Mouse (Mus musculus): ENCODE results near the gene Upb1. TPM values are rescaled to one million over a fixed set of nuclear protein-coding genes. Genes with fewer than 3 reads are reported as not detected.
A peak's percentile ranks its signal among the peaks of the same experiment; 100 is the strongest.
"Not testable (repeated sequence)": the region's sequence is repeated elsewhere in the genome, so short reads cannot be mapped to it uniquely, and the experiment has no call there.

Upb1 gene
- polyA plus RNA-seq, 1 experiment from 2014 or later: 0.88 TPM

- no peaks in the 10 kb centered on the region for H3K36me3 ChIP-seq
- H3K4me2 ChIP-seq (replicated peaks): no peak overlapping the region
- 0 out of 2 replicates have a peak, but pooled peaks cover 5% of the 10 kb centered on the region for H3K4me1 ChIP-seq (replicated peaks)
- 30% methylated on average over 5 of the region's 5 CpGs for WGBS
- no peak overlapping the region for H3K27ac ChIP-seq
- H3K4me3 ChIP-seq (replicated peaks): no peak overlapping the region
- no peaks in the 10 kb centered on the region for H3K27me3 ChIP-seq (replicated peaks)
- H3K9me3 ChIP-seq: no peaks in the 10 kb centered on the region
- no peak for ATAC-seq
- H3K9ac ChIP-seq: no peak overlapping the region
These were observed 73.7 kb downstream of the Upb1 start for GRCm38 (mm10) chr10:75474571-75474970.

- not testable (repeated sequence) for H3K4me1 ChIP-seq (replicated peaks); H3K9me3 ChIP-seq; H3K4me3 ChIP-seq (replicated peaks); H3K9ac ChIP-seq; H3K4me2 ChIP-seq (replicated peaks); H3K27ac ChIP-seq; H3K36me3 ChIP-seq; ATAC-seq; H3K27me3 ChIP-seq (replicated peaks)
- 35% methylated on average over 5 of the region's 6 CpGs for WGBS
These were observed 74.4 kb downstream of the Upb1 start for GRCm38 (mm10) chr10:75475139-75475850.

DNA sequence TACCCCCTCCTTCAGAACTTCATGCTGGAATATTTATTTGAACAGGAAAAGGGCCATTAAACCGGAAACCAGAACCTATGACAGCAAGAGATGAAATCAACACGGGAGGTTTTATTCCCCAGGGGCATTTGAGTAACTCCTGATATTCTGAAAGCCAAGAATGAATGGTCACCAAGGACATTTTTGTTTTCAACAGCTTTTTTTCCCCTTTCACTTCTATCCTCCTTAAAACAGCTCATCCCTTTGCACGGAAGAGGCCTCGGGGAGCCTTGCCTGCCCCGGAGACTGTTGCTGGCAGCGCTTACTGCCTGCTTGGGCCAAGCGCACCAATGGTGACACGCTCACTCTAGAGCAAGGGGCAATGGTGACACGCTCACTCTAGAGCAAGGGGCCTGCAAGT is 76.1 kb downstream of the Upb1 start:
- Histone ChIP-seq H3K4me3 (replicated peaks) (no peak overlapping the region), H3K4me1 (replicated peaks) (0 out of 2 replicates have a peak, but pooled peaks cover 5% of the 10 kb centered on the region), H3K36me3 (no peaks in the 10 kb centered on the region), H3K27me3 (replicated peaks) (no peaks in the 10 kb centered on the region), H3K9me3 (no peaks in the 10 kb centered on the region), H3K27ac (no peak overlapping the region), H3K4me2 (replicated peaks) (no peak overlapping the region), H3K9ac (no peak overlapping the region)
- 64% methylated on average over 9 of the region's 9 CpGs for WGBS
- ATAC-seq: no peak

GRCm38 (mm10) chr10:75479955-75480354 is 79.0 kb downstream of the Upb1 start:
- H3K27ac ChIP-seq: no peak overlapping the region
- H3K4me2 ChIP-seq (replicated peaks): no peak overlapping the region
- 85% methylated on average over 2 of the region's 2 CpGs for WGBS
- no peak overlapping the region for H3K4me3 ChIP-seq (replicated peaks)
- no peaks in the 10 kb centered on the region for H3K27me3 ChIP-seq (replicated peaks)
- no peaks in the 10 kb centered on the region for H3K36me3 ChIP-seq
- no peak for ATAC-seq
- H3K4me1 ChIP-seq (replicated peaks): no peaks in the 10 kb centered on the region
- H3K9ac ChIP-seq: no peak overlapping the region
- H3K9me3 ChIP-seq: no peaks in the 10 kb centered on the region

- H3K4me1 ChIP-seq (replicated peaks): no peaks in the 10 kb centered on the region
- no peak for ATAC-seq
- H3K36me3 ChIP-seq: no peaks in the 10 kb centered on the region
- no peak overlapping the region for H3K4me3 ChIP-seq (replicated peaks)
- no peak overlapping the region for H3K9ac ChIP-seq
- no peak overlapping the region for H3K4me2 ChIP-seq (replicated peaks)
- H3K9me3 ChIP-seq: no peaks in the 10 kb centered on the region
- WGBS: 72% methylated on average over 4 of the region's 4 CpGs
- no peaks in the 10 kb centered on the region for H3K27me3 ChIP-seq (replicated peaks)
- no peak overlapping the region for H3K27ac ChIP-seq
These were observed 80.8 kb downstream of the Upb1 start for GRCm38 (mm10) chr10:75481703-75482102.

DNA sequence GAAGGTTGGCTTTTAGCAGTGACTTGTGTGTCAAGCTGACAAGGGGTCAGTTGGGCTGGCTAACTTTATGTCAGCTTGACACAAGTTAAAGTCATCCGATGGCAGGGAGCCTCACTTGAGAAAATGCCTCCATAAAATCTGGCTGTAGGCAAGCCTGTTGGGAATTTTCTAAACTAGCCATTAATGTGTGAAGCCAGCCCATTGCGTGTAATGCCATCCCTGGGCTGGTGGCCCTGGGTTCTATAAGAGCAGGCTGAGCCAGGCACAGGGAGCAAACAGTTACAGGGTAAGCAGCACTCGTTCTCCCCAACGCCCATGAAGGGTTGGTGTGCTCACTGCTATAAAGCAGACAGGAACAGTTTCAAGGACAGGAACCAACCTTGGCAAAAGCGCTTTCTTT is 81.4 kb downstream of the Upb1 start:
- ATAC-seq: no peak
- WGBS: 82% methylated on average over 5 of the region's 5 CpGs
- Histone ChIP-seq H3K4me1 (replicated peaks) (no peaks in the 10 kb centered on the region), H3K27ac (no peak overlapping the region), H3K9ac (no peak overlapping the region), H3K36me3 (no peaks in the 10 kb centered on the region), H3K4me3 (replicated peaks) (no peak overlapping the region), H3K27me3 (replicated peaks) (no peaks in the 10 kb centered on the region), H3K4me2 (replicated peaks) (no peak overlapping the region), H3K9me3 (no peaks in the 10 kb centered on the region)

DNA sequence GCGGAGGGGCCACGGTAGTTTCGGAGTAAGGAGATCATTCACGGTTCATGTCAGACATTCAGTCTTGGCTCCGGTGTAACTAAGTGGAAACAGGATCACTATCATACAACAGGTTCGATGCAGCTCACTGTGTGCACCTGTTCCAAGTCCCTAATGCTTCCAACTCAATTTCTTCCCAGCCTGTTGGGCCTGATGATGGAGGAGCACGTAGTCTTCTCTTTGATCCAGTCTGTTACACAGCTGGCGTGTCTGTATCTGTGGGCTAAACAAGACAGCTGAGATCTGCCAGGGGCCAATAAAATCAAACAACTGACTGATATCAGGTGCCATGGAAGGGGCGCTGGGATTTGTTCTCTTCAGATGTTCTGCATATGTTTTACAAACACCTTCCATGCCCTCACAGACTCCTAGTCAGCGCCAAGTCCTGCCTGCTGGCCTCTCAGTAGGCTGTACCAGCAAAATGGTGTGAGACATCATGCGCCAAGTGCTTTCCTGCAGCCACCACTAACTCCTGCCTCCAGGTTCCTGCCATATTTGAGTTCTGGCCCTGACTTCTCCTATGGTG is 82.1 kb downstream of the Upb1 start:
- no peak overlapping the region for H3K9ac ChIP-seq
- whole genome bisulfite sequencing: 85% methylated on average over 11 of the region's 11 CpGs

GRCm38 (mm10) chr10:75484066-75484465 is 83.2 kb downstream of the Upb1 start:
- no peak overlapping the region for H3K27ac ChIP-seq
- no peak for ATAC-seq
- H3K4me1 ChIP-seq (replicated peaks): no peaks in the 10 kb centered on the region
- 87% methylated on average over 6 of the region's 6 CpGs for WGBS
- no peaks in the 10 kb centered on the region for H3K27me3 ChIP-seq (replicated peaks)
- no peaks in the 10 kb centered on the region for H3K9me3 ChIP-seq
- H3K9ac ChIP-seq: no peak overlapping the region
- no peaks in the 10 kb centered on the region for H3K36me3 ChIP-seq
- no peak overlapping the region for H3K4me2 ChIP-seq (replicated peaks)
- no peak overlapping the region for H3K4me3 ChIP-seq (replicated peaks)

More for the DNA sequence above, 82.1 kb downstream of the Upb1 start:
- H3K4me2 ChIP-seq (replicated peaks): no peak overlapping the region
- no peaks in the 10 kb centered on the region for H3K4me1 ChIP-seq (replicated peaks)
- H3K4me3 ChIP-seq (replicated peaks): no peak overlapping the region
- H3K27ac ChIP-seq: no peak overlapping the region
- H3K36me3 ChIP-seq: no peaks in the 10 kb centered on the region
- H3K9me3 ChIP-seq: no peaks in the 10 kb centered on the region
- ATAC-seq: no peak
- H3K27me3 ChIP-seq (replicated peaks): no peaks in the 10 kb centered on the region

DNA sequence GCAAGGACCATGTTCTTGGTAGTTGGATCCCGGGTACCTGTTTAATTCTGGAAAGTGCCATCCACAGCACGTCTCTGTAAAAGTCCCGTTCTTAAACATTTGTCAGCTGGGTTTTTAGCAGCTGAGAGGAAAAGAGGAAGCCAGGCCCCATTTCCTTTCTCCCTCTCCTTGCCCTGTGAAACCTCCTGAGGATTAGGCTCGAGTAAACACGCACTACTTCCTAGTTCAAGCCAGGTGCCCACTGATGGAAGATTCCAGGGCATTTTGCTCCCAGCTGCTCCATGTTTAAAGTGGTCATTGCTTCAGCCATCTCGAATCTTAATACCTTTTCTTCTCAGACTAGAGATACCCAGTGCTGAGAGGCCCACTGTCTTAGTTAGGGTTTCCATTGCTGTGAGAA is 83.9 kb downstream of the Upb1 start:
- 59% methylated on average over 6 of the region's 6 CpGs for WGBS
- H3K36me3 ChIP-seq: no peaks in the 10 kb centered on the region

GRCm38 (mm10) chr10:75486086-75486979 is 85.4 kb downstream of the Upb1 start:
- Histone ChIP-seq H3K9me3 (no peaks in the 10 kb centered on the region), H3K4me3 (replicated peaks) (no peak overlapping the region), H3K4me2 (replicated peaks) (no peak overlapping the region), H3K9ac (no peak overlapping the region), H3K27me3 (replicated peaks) (no peaks in the 10 kb centered on the region), H3K36me3 (no peaks in the 10 kb centered on the region), H3K4me1 (replicated peaks) (no peaks in the 10 kb centered on the region), H3K27ac (no peak overlapping the region)
- WGBS: 50% methylated on average over 9 of the region's 9 CpGs
- ATAC-seq: peak; percentile 53; the same call in 1 of the 2 replicates

More for the DNA sequence above, 83.9 kb downstream of the Upb1 start:
- no peaks in the 10 kb centered on the region for H3K27me3 ChIP-seq (replicated peaks)
- no peaks in the 10 kb centered on the region for H3K9me3 ChIP-seq
- no peak overlapping the region for H3K4me2 ChIP-seq (replicated peaks)
- H3K4me3 ChIP-seq (replicated peaks): no peak overlapping the region
- H3K27ac ChIP-seq: no peak overlapping the region
- no peak for ATAC-seq
- no peaks in the 10 kb centered on the region for H3K4me1 ChIP-seq (replicated peaks)
- no peak overlapping the region for H3K9ac ChIP-seq

DNA sequence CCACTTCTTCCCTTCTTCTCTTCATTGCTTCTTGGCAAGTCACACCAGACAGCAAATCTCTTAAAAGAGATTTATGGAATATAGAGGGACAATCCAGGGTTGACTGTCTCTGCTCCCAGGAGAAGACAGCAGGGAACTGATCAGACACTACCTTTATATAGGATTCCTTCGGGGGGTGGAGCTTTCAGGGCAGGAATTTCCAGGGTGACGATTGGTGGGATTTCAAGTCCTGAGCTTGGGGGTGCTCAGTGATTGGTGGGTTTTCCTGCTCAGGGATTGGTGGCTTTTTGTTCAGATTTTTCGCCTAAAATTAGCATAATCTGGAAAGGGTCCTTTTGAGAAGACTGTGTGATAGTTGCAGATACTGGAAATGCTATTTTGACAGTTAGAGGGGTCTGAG is 86.2 kb downstream of the Upb1 start:
- 72% methylated on average over 3 of the region's 3 CpGs for WGBS
- Histone ChIP-seq H3K36me3 (no peaks in the 10 kb centered on the region), H3K4me2 (replicated peaks) (no peak overlapping the region), H3K27ac (no peak overlapping the region), H3K9ac (no peak overlapping the region), H3K27me3 (replicated peaks) (no peaks in the 10 kb centered on the region), H3K9me3 (no peaks in the 10 kb centered on the region), H3K4me1 (replicated peaks) (no peaks in the 10 kb centered on the region), H3K4me3 (replicated peaks) (no peak overlapping the region)
- no peak for ATAC-seq

- Histone ChIP-seq H3K27me3 (replicated peaks) (no peaks in the 10 kb centered on the region), H3K4me3 (replicated peaks) (no peak overlapping the region), H3K9me3 (no peaks in the 10 kb centered on the region), H3K4me1 (replicated peaks) (no peaks in the 10 kb centered on the region), H3K9ac (no peak overlapping the region), H3K4me2 (replicated peaks) (no peak overlapping the region), H3K36me3 (no peaks in the 10 kb centered on the region), H3K27ac (no peak overlapping the region)
- ATAC-seq: no peak
- WGBS: 68% methylated on average over 2 of the region's 2 CpGs
These were observed 88.6 kb downstream of the Upb1 start for GRCm38 (mm10) chr10:75489522-75489921.

Data from intestine, embryonic 15.5 days (tissue).